Mouse (Mus musculus) adrenal gland, adult 2 months (tissue): ENCODE measurements at regions not wholly inside any gene's neighbourhood (a gene's known extent, or its start where the extent isn't known, plus 50 kb on each side); places are given as distances from the start of the nearest gene placed in this dataset.

Source experiments
- DNase-seq: peaks from one replicate; pipeline ENCODE4 v3.0.0; 2021

- DNase-seq: no peak
Measured at GRCm38 (mm10) chr10:117997796-117998195, 143.8 kb upstream of the Mdm1 start.

DNA sequence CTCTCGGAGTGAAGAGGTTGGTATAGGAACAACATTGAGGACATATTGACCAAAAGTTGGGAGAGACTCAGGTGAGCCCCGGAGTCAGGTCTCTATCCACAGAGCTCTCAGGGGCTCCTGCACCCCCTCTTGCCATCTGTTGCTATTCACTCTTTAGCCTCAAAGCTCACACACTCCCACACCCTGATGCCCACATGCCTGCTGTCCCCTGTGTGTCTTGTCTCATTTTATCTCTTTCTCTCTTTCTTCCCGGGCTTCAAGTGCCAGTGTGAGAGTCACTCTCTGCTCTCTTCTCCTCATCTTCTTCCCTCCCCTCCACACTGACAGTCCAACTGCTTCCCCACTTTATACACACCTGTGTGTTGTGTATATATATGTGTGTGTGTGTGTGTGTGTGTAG, 141.0 kb upstream of the Mdm1 start:
- DNase-seq: no peak

DNA sequence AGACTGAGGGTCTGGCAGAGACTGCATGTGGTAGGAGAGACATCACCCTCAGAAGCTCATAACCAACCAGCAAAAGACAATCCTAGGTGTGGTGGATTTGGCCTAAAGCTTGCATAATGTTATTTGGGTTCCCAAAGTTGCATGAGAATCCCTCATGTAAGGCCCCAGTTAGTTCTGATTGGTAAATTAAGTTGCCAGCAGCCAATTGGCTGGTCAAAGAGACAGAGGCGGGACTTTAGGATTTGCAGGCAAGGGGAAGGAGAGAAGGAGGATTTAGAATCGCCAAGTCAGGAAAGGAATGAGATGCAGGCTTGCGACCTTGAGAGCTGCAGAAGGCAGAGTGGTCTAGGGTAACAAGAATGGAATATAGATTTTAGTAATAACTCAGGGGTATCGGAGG, 140.1 kb upstream of the Mdm1 start:
- DNase-seq: no peak

DNA sequence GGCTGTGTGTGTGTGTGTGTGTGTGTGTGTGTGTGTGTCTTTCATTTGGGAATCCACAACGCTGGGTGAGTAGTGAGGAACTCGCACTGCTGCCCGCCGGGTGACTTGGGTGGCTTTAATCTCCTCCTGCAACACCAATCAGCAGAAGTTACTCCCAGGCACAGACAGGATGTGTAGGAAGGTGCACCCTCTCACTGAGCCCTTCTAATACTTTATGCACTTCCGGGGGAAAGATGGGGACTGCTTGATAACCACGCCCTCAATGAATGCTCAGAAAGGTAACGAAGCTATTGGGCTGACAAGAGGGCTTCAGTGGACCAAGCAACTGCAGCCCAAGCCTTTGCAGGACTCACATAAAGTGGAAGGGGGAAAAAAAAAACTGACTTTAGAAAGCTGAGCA, 139.6 kb upstream of the Mdm1 start:
- DNase-seq: no peak

DNA sequence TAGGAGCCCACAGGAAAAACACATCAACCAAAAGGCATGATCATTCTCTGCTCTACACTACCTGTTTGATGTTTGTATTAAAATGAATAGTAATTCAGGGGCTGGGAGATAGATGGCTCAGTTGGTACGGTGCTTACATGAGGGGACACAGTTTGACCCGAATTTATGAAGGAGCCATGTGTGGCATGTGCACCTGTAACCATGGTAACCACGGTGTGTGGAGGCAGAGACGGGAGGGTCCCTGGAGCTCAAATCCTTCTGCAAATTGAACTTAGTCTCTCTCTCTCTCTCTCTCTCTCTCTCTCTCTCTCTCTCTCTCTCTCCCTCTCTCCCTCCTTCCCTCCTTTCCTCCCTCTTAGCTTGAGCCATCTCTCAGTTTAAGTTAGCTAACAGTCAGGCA, 139.1 kb upstream of the Mdm1 start:
- DNase-seq: no peak

DNA sequence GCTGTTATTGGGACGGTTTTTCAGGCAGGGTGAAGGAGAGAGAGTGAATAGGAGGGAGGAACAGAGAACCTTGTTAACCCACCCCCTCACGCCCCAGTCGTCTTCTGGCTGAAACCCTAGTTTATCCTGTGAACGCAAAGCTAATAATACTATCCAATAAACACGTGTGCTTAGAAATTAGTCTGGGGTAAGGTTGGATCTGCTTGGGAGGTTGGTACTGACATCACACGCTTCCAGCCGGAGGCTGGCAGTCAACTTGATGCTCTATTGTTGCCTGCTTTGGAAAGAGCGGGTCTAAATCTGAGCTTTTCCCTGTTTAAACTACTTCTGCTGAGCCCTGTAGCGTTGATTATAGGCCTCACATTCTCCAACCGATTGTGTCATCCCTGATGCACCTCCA, 138.4 kb upstream of the Mdm1 start:
- no peak for DNase-seq

DNA sequence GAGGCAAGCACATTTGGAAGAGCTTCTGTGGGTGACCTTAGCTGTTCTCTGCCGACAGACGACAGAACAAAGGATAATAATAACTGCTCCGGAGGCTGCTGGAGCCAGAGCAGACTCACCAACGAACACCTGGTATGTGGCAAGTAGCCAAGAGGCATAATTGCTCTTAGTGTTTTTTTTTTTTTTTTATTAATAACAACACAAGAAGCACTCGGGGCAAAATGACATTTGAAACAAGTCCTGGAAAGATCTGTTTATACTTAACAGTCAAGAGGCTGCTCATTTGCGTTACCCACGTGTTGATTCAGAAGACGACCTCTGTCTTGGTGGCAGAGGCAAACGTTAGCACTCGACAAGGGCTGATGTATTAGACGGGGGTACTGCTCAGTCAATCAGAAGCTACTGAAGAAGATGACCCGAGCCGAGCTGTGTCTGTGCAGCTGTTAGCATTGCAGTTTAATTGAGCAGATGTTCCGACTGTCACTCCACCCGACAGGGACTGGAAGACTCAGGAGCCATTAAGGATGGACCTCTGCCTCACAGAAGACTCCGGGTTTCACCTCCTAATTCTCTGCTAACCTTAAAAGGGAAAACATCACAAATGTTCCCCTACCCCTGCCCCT, 137.8 kb upstream of the Mdm1 start:
- DNase-seq: no peak

- DNase-seq: no peak
Measured at GRCm38 (mm10) chr10:118004362-118004958, 137.2 kb upstream of the Mdm1 start.

- no peak for DNase-seq
Measured at GRCm38 (mm10) chr10:118006827-118007550, 134.6 kb upstream of the Mdm1 start.

DNA sequence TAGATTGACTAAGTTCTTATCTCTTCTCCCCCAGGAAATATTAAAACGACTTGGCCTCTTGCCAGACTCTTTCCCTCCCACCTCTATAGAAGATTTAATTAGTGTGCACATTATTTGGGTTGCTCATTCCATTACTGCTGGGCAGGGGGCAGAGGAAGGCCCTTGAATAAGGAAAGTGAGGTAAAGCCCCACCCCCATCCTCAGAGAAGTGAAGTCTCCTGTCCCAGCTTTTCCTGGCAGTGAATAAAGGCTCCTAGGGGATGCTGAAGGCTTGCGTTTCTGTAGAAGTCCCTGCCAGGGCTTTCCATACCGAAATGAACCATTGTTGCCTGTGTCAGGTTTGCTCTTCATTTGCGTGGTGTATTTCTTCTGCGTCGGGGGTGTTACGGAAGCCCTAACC, 133.8 kb upstream of the Mdm1 start:
- no peak for DNase-seq

DNA sequence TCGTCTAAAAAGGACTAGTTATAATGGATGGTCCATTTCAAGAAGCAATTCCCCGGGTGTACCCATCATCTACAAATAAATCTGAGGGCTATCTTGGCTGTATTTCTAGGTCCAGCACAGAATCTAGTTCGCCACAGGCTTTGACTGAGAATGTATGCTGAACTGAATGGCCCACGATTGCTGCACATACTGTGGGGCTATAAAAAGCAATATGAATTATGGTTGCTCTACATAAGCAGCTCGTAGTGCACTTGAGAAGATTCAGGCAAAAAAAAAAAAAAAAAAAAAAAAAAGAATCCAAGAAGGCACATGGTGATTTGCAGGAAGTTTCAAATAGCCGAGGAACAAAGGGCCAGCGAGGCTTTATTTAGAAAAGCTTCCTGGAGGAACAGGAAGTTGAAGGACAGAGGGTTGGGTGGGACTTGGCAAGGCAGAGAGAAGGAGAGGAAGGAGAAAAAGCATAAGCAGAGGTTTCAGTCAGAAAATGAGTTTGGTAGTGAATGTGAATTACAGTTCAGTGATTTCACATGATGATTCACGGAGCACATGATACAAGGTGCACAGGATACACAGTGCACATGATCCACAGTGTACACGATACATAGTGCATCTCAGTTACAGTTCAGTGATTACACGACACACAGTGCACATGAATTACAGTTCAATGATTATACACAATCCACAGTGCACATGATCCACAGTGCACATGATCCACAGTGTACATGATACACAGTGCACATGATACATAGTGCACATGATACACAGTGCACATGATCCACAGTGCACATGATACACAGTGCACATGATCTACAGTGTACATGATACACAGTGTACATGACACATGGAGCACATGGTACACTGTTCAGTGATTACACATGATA, 129.7 kb upstream of the Mdm1 start:
- peak; percentile 37 for DNase-seq

GRCm38 (mm10) chr10:118028831-118029230, 112.8 kb upstream of the Mdm1 start:
- peak; percentile 90 for DNase-seq

DNA sequence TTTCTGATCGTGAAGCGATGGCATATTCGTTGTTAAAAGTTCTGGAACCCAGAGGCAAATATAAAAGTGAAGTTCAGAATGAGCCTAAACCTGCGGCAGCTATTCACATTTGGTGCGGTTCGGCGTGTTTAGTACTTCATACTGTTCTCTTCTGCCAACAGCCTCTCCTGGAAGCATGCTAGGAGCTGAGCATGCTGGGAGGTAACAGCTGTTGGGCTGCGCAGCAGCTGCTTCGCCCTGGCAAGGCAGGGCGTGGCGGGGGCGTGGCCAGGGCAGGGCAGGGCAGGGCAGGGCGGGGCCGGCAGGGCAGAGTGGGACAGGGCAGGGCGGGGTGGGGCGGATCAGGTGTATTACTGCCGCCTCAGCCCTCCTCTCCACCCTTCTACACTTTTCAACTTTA, 107.2 kb upstream of the Mdm1 start:
- DNase-seq: no peak

DNA sequence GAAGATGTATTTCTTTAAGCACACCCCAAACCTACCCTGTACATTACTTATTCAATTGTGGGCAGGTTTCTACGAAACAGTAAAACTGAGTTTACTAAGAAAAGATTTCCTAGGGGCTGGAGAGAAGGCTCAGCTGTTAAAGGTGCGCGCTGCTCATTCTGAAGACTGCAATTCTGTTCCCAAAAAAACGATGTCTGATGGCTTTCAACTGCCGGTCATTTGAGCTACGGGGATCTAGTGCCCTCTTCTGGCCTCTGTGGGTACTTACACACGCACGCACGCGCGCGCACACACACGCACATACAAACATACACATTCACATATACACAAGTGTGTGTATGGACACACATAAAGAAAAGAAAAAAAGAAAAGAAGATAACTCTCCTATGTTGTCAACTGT, 106.6 kb upstream of the Mdm1 start:
- no peak for DNase-seq

DNA sequence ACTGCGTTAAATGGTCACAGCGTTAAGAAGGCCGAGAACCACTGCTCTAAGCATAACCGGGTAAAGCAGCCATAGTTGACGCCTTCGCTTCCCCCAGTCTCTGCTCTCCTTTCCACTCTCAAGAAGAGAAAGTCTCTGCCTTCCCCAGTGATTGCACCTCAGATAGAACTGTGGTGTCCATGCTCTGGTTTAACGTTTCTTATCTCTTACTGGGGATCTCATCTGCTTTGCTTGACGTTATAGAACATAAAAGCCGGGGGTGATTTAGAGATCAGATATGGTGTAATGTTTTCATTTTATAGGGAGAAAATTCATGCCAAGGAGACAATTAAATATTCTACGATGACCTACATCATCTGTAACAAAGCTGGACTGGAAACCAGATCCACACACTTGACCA, 103.1 kb upstream of the Mdm1 start:
- no peak for DNase-seq

DNA sequence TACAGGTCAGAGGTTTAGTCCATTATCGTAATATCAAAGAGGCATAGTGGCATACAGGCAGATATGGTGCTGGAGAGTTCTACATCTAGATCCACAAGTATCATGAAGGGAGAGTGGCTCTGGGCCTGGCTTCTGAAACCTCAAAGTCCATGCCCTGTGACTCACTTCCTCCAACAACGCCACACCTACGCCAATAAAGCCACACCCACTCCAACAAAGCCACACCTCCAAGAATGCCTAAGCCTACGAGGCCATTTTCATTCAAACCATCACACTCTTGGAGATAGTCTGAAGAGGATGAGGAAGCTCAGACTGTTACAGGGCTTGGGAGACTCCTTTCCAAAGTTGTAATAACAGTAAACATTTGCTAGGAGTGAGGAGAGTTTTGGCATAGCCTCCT, 102.6 kb upstream of the Mdm1 start:
- DNase-seq: no peak

DNA sequence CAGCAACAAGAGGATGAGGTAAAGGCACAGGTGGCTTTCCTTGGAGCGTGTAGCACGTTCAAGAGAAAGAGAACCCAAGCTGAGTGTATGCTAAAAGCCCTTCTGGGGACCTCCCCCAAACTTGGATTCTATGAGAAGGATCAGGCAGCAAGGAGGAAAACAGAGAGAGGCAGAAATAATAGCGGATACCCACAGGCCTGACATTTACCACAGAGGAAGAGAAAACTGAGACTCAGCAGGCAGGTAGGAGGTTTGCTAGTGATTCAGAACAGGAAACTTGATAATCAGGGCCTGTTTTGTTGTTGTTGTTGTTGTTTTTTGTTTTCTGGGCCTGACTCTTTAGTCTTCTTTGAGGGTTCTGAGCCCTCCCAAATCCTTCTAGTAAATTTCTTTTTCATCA, 100.5 kb upstream of the Mdm1 start:
- no peak for DNase-seq

DNA sequence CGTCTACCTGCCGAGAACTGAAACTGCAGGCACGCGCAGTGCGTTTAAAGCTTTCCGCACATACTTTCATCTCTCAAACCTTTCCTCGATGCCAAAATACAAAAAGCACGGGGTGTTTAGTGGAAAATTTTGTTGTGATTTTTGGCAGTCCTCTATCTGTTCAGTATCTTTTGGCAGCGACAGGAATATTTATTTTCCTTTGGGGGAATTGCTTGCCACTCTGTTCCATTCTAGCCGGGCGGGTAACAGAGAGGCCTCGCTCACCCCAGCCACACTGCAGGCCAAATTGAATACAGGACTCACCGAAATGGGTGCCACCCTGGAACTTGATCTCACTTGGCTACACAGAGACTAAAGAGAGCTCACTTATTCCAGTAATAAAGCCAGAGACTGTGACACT, 97.8 kb upstream of the Mdm1 start:
- peak; percentile 48 for DNase-seq

GRCm38 (mm10) chr10:118044840-118045239, 96.8 kb upstream of the Mdm1 start:
- DNase-seq: no peak

DNA sequence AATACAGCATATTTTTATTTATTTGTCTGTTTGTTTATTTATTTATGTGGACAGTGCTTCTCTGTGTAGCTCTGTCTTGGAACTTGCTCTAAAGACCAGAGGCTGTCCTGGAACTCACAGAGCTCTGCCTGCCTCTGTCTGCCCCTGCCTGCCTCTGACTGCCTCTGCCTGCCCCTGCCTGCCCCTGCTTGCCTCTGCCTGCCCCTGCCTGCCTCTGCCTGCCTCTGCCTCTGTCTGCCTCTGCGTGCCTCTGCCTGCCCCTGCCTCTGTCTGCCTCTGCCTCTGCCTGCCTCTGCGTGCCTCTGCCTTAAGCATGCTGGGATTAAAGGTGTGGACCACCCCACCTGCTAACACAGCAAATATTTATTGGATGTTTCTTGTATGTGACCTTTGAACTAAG, 96.2 kb upstream of the Mdm1 start:
- DNase-seq: no peak

DNA sequence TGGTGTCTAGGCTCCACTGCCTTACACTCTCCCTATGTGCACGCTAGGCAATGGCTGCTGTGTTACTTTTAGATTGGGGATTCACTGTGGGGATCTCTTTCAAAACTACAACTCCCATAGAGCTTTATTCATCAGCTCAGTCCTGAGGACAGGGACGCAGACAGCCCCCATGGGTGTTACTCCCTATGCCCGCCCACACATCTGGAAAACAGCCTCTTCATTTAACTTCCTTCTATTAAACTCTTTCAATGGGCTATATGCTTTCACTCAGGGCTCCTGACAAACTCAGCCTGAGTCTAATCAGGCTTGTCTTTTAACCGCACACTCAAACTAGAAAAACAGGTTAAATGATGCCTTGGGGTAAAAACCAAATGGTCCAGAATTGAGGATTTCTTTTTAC, 95.3 kb upstream of the Mdm1 start:
- no peak for DNase-seq

GRCm38 (mm10) chr10:118046831-118047230, 94.8 kb upstream of the Mdm1 start:
- no peak for DNase-seq

DNA sequence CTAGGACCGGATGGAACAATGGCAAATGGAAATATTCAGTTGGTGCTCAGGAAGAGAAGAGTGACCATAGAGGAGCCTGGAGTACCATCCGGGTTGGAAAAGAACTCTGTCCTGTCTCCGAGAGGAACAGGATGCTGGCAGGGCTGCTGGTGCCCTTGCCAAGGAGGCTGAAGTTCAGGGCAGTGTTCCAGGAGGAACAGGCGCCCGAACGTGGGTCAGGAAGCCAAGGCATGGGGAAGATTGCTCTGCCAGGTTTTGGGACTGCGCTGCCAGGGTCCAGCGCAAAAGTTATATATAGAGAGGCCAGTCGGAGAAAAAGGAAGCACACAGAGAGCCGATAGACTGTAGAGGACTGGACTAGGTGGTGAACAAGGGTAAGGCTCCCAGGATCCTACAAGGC, 92.3 kb upstream of the Mdm1 start:
- DNase-seq: peak; percentile 90
